Mouse (Mus musculus) cerebellum, adult 2 months (tissue): ENCODE results near the gene Asic4. TPM values are rescaled to one million over a fixed set of nuclear protein-coding genes. Genes with fewer than 3 reads are reported as not detected.

Experiments used
- DNase-seq, 2 experiments: peaks; one replicate each; pipeline ENCODE4 v3.0.0; 2021
- H3K27ac ChIP-seq: fragments of 200-500 bp; 2 replicates; pipeline ENCODE4 v1.5.1; 2012; ENCODE audit warnings: low read length, control low read depth, inconsistent platforms; ENCODE audit not compliant: insufficient read depth
- H3K27me3 ChIP-seq: fragments of 200-500 bp; 2 replicates; pipeline ENCODE4 v1.6.1; 2012; ENCODE audit warnings: inconsistent platforms, mild to moderate bottlenecking, low read length, moderate library complexity; ENCODE audit not compliant: control insufficient read depth, insufficient read depth
- H3K4me1 ChIP-seq: fragments of 200-500 bp; 2 replicates; pipeline ENCODE4 v1.6.1; 2011; ENCODE audit warnings: low read length; ENCODE audit not compliant: control insufficient read depth, insufficient read depth
- H3K4me3 ChIP-seq: fragments of 200-500 bp; replicated peaks from 2 replicates; pipeline ENCODE3; 2011; ENCODE audit warnings: mild to moderate bottlenecking, low read depth, low read length, control low read depth; ENCODE audit not compliant: insufficient read depth
- CTCF ChIP-seq: fragments of 200-500 bp; IDR thresholded peaks from 2 replicates; pipeline ENCODE4 v1.5.1; 2011; ENCODE audit warnings: low read depth, mild to moderate bottlenecking, control low read depth, low read length, moderate library complexity, borderline replicate concordance; ENCODE audit not compliant: insufficient read depth
- POLR2A ChIP-seq: fragments of 200-500 bp; IDR thresholded peaks from 2 replicates; pipeline ENCODE4 v1.6.1; 2011; ENCODE audit warnings: low read length, control low read depth, borderline replicate concordance; ENCODE audit not compliant: insufficient read depth
- WGBS: fragments of 180-500 bp; shearing (Covaris S2); methylation state at CpG from one replicate; pipeline ENCODE4 v1.1.7; 2018; 5-methylcytosine and 5-hydroxymethylcytosine counted together
- polyA plus RNA-seq: library from polyadenylated mRNA; depleted of rRNA; stranded (reverse); fragments of >200 nt; gene quantifications from 2 replicates; pipeline ENCODE4 v1.2.3, GENCODE M21; 2012

The Asic4 gene
- polyA plus RNA-seq, 1 experiment: 2.8 TPM

GRCm38 (mm10) chr1:75449377-75450135, 680 bp upstream of the Asic4 start:
- H3K4me3 ChIP-seq: no peak overlapping the region
- TF ChIP-seq CTCF (no peak), POLR2A (no peak)
- no peaks in the 10 kb centered on the region; the same call in 1 of the 2 replicates for H3K27me3 ChIP-seq
- no peak for DNase-seq
- H3K4me1 ChIP-seq: peaks cover 22% of the 10 kb centered on the region
- no peak overlapping the region for H3K27ac ChIP-seq
- WGBS: 54% methylated on average over 8 of the region's 8 CpGs

- TF ChIP-seq CTCF: no peak
- no peak for TF ChIP-seq POLR2A
- H3K27me3 ChIP-seq: no peaks in the 10 kb centered on the region; the same call in 1 of the 2 replicates
- H3K4me1 ChIP-seq: peaks cover 3% of the 10 kb centered on the region
- 71% methylated on average over 5 of the region's 5 CpGs for WGBS
- no peak overlapping the region for H3K27ac ChIP-seq
- H3K4me3 ChIP-seq: no peak overlapping the region
- DNase-seq: no peak
Observed at GRCm38 (mm10) chr1:75451900-75452299, 1.7 kb downstream of the Asic4 start.

GRCm38 (mm10) chr1:75455433-75455832, 5.2 kb downstream of the Asic4 start:
- TF ChIP-seq POLR2A (no peak), CTCF (no peak)
- Histone ChIP-seq H3K4me1 (peaks cover 5% of the 10 kb centered on the region), H3K4me3 (no peak overlapping the region), H3K27ac (no peak overlapping the region), H3K27me3 (no peaks in the 10 kb centered on the region; the same call in 1 of the 2 replicates)
- 86% methylated on average over 3 of the region's 3 CpGs for WGBS
- DNase-seq: no peak

GRCm38 (mm10) chr1:75455948-75456347, 5.7 kb downstream of the Asic4 start:
- Histone ChIP-seq H3K4me1 (peaks cover 7% of the 10 kb centered on the region), H3K27ac (no peak overlapping the region)
- WGBS: 77% methylated on average over 5 of the region's 5 CpGs

GRCm38 (mm10) chr1:75456746-75457564, 6.7 kb downstream of the Asic4 start:
- H3K27me3 ChIP-seq: no peaks in the 10 kb centered on the region
- 43% methylated on average over 14 of the region's 14 CpGs for WGBS
- peaks cover 7% of the 10 kb centered on the region for H3K4me1 ChIP-seq
- H3K4me3 ChIP-seq: no peak overlapping the region
- no peak for DNase-seq
- H3K27ac ChIP-seq: no peak overlapping the region
- TF ChIP-seq CTCF (peak; percentile 46), POLR2A (no peak)

More at GRCm38 (mm10) chr1:75455948-75456347, 5.7 kb downstream of the Asic4 start:
- no peak for DNase-seq
- no peaks in the 10 kb centered on the region for H3K27me3 ChIP-seq
- no peak overlapping the region for H3K4me3 ChIP-seq
- TF ChIP-seq CTCF: no peak
- TF ChIP-seq POLR2A: no peak

- no peak for DNase-seq
- Histone ChIP-seq H3K27ac (no peak overlapping the region), H3K4me3 (no peak overlapping the region), H3K27me3 (no peaks in the 10 kb centered on the region), H3K4me1 (peaks cover 7% of the 10 kb centered on the region)
- TF ChIP-seq CTCF (no peak), POLR2A (no peak)
- WGBS: 46% methylated on average over 10 of the region's 10 CpGs
Observed at GRCm38 (mm10) chr1:75457710-75458024, 7.4 kb downstream of the Asic4 start.

GRCm38 (mm10) chr1:75458025-75458788, 8.0 kb downstream of the Asic4 start:
- TF ChIP-seq CTCF (no peak), POLR2A (no peak)
- H3K27me3 ChIP-seq: no peaks in the 10 kb centered on the region
- no peak overlapping the region for H3K27ac ChIP-seq
- peak overlapping the region; percentile 7 for H3K4me3 ChIP-seq
- DNase-seq: peak in 1 of 2 experiments; percentile 50
- H3K4me1 ChIP-seq: peaks cover 7% of the 10 kb centered on the region
- WGBS: 24% methylated on average over 42 of the region's 42 CpGs
